In genomic region chr7:49380940-49381339, GRCm38 (mm10) we compare ENCODE assay signal across 14 mouse cellular contexts.
"Had no signal": no experiment of that assay in that cellular context is flagged by ENCODE, and none has a peak within 500 bp of the region (broad histone marks: within the 10 kb centered on the region; RNA-seq: fewer than 3 reads in every experiment).

No protein-coding gene starts in this region.

- DNase-seq: lung, adult 18-20 months; lung, embryonic 14.5 days; lung, postnatal 10 days; lung, postnatal 4 days; midbrain, embryonic 14.5 days; right cerebral cortex, postnatal 14 days had no signal

- ATAC-seq: liver, embryonic 12.5 days; midbrain, embryonic 16.5 days had no signal

- H3K27ac ChIP-seq: liver, embryonic 12.5 days; liver, embryonic 14.5 days; midbrain, embryonic 10.5 days; midbrain, embryonic 12.5 days; neural tube, embryonic 12.5 days; stomach, embryonic 15.5 days; stomach, postnatal 0 days had no signal

- H3K9me3 ChIP-seq: liver, embryonic 12.5 days; midbrain, embryonic 10.5 days; midbrain, embryonic 12.5 days; neural tube, embryonic 12.5 days; stomach, embryonic 15.5 days had no signal

- H3K4me1 ChIP-seq: liver, embryonic 12.5 days had no signal

- H3K4me2 ChIP-seq: liver, embryonic 12.5 days; lung, embryonic 14.5 days; midbrain, embryonic 12.5 days; neural tube, embryonic 12.5 days; stomach, embryonic 15.5 days had no signal

- H3K9ac ChIP-seq: liver, embryonic 12.5 days; liver, embryonic 14.5 days; lung, embryonic 14.5 days; midbrain, embryonic 12.5 days; neural tube, embryonic 12.5 days; stomach, embryonic 15.5 days had no signal

- H3K27me3 ChIP-seq: liver, embryonic 12.5 days; neural tube, embryonic 12.5 days; stomach, embryonic 15.5 days had no signal

- H3K36me3 ChIP-seq: liver, embryonic 12.5 days; midbrain, embryonic 12.5 days; stomach, embryonic 15.5 days had no signal

- H3K4me3 ChIP-seq: liver, embryonic 12.5 days; midbrain, embryonic 10.5 days; midbrain, embryonic 12.5 days; neural tube, embryonic 12.5 days; stomach, embryonic 15.5 days had no signal
